Mouse (Mus musculus): ENCODE results near the gene Cyp26c1. TPM values are rescaled to one million over a fixed set of nuclear protein-coding genes. Genes with fewer than 3 reads are reported as not detected.
A peak's percentile ranks its signal among the peaks of the same experiment; 100 is the strongest.

Cyp26c1 gene
- under 1 TPM in 1 of 2 experiments, not detected in 1; 0.12 TPM for total RNA-seq (2021)
- long read RNA-seq, experiment 1, result 0 reads
- long read RNA-seq, experiment 2, result 0 reads

DNA sequence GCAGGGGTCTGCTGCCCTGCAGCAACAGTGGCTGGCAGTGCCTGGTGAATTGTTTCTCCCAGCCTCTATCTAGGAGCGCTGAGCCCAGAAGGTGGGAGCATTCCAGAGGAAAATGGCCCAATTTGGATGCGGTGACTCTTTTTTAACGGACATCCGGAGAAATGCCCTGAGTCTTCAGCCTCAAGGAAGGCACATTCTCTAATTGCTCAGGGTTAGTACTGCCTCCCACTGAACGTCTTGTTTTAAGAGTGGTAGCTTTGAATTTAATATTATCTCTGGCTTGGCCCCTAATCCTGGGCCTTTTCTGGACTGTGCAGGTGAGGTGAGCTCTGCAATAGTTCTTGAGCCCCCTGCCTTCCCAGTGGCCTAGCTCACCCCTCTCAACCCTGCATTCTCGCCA, at the start of gene Cyp26c1:
Gene Cyp26c1 (plus strand): TSS at position 301 of the 400 bp plus-strand sequence.
- intact Hi-C loops (cut with DNase I), result no loop called here
- no peak for DNase-seq

DNA sequence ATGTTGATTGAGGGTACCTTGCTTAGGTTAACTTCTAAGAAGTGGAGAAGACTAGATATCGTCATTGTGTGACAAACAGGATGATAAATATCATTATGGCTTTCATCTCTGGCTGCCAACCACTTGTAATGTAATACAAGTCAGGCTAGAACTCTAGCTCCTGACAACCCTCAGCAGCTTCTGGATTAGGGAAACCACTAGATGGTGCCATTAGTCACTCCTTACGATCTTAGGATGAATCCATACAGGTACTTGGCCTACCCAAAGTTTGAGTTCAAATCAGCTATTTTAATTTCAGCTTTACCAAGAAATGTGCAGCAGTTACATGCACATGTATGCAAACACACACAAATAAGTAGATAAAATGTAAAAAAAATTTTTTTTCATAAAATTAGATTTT, 37.4 kb upstream of the Cyp26c1 start:
- no peak for DNase-seq
- intact Hi-C loops (cut with DNase I), result no loop called here

DNA sequence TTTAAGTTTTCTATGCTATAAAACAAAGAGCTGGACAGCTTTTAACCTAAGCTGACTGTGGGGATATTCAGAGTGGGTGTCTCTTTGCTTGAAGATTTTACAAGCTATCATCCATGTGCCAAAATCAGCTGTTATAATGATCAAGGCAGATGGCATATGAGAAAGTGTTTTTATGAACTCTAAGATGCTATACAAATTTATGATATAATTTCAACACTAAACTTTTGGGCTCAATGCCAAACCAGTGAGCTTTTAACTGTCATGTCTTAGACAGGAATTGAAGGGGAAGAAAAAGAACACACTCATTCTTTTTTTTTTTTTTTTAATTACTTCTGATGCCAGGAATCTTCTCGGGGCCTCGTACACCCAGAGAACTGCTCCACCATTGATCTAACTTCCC, 34.9 kb upstream of the Cyp26c1 start:
- no peak for DNase-seq
- intact Hi-C loops (cut with DNase I), result no loop called here

DNA sequence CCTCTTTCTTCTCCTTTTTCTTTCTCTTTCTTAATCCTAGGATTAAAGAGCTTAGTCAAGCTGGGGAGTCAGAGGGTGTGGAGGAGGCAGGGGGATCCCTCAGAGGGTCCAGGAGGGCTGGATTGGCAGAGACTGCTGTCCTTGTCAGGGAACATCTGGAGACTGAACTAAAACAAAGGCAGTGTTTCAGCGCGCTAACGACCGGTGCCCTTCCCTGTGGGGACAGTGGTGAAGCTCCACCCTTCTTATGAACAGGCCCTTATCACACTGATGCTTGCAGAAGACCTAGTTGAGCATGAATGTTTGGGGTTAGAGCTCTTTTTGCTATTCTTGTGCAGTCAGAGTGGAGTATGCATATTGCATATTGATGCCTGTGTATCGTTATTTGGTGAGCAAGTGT, 31.4 kb upstream of the Cyp26c1 start:
- intact Hi-C loops (cut with DNase I), result no loop called here
- no peak for DNase-seq

DNA sequence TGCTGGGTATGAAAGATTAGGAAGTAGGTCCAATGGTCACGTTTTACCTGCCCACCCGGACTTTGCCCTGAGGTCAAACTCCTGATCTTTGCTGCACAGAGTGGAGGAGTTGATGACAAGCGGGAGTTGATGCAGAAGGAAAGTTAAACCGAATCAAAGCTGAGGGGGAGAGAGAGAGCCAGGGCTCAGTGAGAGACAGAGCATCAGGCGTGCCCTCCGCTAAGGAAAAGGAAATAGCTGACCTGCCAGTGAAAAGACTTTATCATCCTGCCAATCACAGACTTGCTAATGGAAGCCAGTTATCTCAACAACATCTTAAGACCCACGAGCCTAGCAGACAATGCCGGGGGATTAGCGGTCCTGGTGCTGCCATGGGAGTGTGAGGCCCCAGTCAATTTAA, 28.9 kb upstream of the Cyp26c1 start:
- no peak for DNase-seq
- intact Hi-C loops (cut with DNase I), result no loop called here

DNA sequence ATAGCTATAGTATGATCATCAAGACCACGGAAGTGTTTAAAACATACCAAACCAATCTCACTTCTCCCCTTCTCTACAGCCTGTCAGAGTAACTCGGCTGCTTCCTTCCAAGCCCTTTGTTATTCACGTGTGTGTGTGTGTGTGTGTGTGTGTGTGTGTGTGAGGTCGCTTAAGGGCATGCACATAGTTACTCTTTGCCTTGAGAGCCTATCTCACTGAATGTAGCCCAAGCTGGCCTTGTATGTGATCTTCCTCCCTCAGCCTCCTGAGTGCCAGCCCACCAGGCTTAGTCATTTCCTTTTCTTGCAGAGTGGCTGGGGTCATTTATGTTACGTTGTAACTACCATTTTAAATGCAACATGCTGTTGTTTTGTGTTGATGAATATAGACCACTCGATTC, 20.1 kb upstream of the Cyp26c1 start:
- intact Hi-C loops (cut with DNase I), result no loop called here

DNA sequence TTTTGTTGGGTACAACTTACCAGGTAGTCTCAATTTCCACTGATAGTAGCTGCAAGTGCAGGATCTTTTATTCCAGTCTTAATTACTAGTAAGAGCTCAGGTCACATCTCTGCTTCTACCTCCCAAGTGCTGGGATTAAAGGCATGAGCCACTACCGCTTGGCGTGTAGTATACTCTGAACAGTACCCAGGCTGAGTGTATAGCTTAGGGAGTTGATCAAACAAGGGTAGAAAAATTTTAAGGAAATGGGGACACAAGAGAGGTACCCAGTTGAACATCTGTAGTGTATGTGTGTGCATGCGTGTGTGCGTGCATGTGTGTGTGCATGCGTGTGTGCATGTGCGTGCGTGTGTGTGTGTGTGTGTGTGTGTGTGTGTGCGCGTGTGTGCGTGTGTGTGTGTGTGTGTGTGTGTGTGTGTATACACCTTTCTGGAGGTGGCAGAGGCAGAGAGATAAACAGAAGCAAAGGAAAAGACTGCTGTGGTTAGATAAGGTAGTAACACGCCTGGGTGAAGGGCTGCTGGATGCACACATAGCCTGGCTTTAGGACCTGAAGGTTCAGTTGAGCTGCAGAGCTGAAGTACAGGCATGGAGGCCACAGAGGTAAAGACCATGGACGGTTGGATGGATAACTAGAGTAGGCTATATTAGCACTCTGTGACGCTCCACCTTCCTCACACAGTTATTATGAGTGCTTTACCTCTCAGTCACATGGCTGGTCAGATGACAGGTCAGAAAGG, 17.4 kb upstream of the Cyp26c1 start:
- intact Hi-C loops (cut with DNase I), result no loop called here
- no peak for DNase-seq

More for the DNA sequence above, 20.1 kb upstream of the Cyp26c1 start:
- DNase-seq, result no peak

DNA sequence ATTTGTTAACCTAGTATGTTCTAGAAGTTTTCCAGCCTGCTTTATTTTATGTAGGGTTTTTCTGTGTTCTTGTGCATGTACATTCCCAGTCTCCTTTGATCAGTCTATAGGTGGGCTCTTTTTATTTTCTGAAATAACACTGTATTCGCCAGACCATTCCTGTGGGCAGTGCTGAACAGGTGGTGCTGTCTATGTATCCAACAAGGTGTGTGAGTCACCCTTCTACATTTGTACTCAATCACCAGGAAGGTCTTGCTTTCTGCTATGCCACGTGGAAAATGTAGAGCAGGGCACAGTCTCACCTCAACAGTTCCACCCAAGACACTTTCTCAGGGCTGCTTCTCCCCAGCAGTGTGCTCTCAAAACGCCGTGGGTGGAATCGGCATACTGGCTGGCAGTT, 16.7 kb upstream of the Cyp26c1 start:
- no peak for DNase-seq
- intact Hi-C loops (cut with DNase I), result no loop called here

DNA sequence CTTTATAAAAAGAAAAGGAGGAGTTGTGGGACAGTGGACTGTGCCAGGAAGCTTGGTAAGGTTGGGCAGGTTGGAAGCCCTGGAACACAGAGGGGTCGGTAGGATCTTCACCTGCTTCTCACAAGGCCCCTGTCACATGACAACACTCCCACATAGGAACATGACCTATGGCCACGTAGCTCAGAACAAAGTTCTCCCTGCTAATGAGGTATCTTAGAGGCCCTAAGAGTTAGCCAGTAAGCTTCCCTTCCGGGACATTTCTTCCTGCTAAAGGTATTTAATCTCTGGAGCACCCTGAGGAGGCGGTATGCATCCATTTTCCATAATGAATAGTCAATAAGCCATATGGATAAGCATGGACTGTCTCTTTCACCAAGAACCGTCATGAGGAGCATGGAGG, 15.9 kb upstream of the Cyp26c1 start:
- intact Hi-C loops (cut with DNase I), result no loop called here
- DNase-seq, result no peak

DNA sequence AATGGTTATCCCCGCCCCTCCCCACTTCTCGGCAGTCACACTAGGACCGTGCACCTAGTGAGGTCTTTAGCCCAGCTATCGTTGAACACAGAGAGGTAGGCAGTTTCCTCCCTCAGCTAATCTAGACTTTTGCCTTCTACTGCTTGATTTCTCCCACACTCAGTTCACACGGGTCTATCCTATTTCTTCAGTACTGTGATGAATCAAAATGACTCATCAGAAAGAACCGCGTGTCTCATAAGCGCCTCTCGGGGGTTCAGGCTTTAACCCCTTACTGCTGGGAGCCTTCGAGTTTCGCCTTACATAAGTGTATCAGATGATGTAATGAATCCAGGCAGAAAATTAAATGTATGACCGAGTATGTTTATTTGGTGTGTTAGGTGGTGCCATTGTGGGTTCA, 12.0 kb upstream of the Cyp26c1 start:
- no peak for DNase-seq
- intact Hi-C loops (cut with DNase I), result no loop called here

DNA sequence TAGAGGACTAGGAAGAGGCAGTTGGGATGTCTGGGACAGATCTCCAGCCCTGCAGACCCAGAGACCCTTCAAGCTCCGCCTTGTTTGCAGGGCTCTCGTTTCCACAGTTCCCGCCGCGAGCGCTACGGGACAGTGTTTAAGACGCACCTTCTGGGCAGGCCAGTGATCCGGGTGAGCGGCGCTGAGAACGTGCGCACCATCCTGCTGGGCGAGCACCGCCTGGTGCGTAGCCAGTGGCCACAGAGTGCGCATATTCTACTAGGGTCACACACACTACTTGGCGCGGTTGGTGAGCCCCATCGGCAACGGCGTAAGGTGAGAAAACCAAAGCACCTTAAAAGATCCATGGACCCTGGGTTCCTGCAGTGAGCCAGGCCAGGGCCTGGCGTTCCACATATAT, 966 bp downstream of the Cyp26c1 start:
- intact Hi-C loops (cut with DNase I), result no loop called here
- DNase-seq, result no peak

DNA sequence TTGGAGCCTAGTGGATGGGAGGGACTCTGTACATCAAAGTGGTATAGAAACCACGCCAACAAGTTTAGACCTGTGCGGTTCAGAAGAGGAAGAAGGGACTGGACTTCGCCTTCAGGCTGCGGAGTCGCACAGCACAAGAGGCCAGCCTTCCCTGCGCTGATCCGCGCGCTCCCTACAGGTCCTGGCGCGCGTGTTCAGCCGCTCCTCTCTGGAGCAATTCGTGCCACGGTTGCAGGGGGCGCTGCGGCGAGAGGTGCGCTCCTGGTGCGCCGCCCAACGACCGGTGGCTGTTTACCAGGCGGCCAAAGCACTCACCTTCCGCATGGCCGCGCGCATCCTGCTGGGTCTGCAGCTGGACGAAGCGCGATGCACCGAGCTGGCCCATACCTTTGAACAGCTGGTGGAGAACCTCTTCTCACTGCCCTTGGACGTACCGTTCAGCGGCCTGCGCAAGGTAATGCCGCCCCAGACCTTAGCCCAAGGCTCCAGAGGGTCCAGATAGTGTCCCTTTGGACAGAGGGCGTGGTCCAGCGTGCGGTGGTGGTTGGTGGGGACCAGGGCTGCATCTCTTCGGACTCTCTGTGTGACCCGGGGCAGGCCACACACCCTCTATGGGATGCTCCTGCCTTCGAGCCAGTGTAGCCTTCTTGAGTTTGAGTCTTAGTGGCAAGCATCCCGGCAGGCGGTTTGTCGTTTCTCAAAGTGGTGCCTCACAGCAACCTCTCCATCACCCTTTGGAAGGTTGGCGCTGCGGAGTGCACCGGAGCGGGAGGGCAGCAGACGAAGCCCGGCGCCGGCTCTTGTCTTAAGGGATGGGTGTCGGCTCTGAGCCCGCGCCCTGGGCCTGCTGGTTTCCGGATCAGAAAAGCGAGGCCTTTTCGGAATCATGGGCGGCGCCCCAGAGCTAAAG, 1.8 kb downstream of the Cyp26c1 start:
- intact Hi-C loops (cut with DNase I), result no loop called here
- DNase-seq, result peak in 1 of 2 experiments; percentile 15

DNA sequence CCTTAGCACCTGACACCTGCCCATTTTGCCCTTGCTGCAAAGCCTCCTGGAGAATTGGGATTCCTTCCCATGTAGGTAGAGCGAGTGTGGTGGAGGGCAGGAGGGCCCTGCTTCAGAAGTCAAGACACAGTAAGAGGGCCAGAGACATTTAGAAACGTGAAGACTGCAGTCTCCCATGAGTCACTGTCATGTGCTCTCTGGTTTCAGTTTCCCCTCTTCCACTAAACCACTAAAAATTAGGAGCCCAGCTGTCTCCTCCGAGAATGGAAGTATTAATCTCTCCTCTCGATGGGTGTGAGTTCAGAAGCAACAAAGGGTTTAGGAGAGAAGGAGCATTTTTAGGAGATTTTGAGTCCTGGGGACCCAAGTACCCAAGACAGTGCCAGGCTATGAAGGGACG, 4.1 kb downstream of the Cyp26c1 start:
- intact Hi-C loops (cut with DNase I), result no loop called here
- DNase-seq, result no peak

DNA sequence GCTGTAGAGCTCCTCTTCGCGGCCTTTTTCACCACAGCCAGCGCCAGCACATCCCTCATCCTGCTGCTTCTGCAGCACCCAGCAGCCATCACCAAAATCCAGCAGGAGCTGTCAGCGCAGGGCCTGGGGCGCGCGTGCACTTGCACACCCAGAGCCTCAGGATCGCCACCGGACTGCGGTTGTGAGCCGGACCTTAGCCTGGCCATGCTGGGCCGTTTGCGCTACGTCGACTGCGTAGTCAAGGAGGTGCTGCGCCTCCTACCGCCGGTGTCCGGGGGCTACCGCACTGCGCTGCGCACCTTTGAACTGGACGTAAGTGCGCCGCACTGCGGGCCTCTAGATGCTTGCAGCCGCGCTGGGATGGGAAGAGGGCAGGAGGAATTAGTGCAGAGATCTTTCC, 5.3 kb downstream of the Cyp26c1 start:
- DNase-seq, result no peak
- intact Hi-C loops (cut with DNase I), result no loop called here

DNA sequence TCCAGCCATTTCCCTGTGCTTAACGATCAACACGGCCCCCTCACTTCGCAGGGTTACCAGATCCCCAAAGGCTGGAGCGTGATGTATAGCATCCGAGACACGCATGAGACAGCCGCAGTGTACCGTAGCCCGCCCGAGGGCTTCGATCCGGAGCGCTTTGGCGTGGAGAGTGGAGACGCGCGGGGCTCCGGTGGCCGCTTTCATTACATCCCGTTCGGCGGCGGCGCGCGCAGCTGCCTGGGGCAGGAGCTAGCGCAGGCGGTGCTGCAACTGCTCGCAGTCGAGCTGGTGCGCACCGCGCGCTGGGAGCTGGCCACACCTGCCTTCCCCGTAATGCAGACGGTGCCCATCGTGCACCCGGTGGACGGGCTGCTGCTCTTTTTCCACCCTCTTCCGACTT, 7.5 kb downstream of the Cyp26c1 start:
- intact Hi-C loops (cut with DNase I), result no loop called here
- DNase-seq, result peak; percentile 27

DNA sequence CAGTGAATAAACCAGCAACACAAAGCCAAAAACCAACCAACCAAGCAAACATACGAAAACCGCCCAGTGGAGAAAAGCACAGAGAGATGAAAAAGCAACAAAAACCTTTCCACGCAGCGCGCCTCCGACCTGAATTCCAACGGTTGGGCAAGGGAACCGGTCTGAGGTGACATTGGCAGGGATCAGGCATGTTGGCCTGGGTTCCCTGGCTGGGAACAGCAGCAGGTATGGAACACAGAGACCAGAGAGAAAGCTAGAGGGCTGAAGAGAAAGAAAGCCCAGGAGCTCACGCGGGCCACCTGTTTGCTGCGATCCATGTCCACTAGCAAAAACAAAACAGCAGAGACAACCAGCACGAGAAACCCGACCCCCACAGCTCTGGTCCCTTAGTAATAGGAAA, 9.8 kb downstream of the Cyp26c1 start:
- intact Hi-C loops (cut with DNase I), result no loop called here
- no peak for DNase-seq

DNA sequence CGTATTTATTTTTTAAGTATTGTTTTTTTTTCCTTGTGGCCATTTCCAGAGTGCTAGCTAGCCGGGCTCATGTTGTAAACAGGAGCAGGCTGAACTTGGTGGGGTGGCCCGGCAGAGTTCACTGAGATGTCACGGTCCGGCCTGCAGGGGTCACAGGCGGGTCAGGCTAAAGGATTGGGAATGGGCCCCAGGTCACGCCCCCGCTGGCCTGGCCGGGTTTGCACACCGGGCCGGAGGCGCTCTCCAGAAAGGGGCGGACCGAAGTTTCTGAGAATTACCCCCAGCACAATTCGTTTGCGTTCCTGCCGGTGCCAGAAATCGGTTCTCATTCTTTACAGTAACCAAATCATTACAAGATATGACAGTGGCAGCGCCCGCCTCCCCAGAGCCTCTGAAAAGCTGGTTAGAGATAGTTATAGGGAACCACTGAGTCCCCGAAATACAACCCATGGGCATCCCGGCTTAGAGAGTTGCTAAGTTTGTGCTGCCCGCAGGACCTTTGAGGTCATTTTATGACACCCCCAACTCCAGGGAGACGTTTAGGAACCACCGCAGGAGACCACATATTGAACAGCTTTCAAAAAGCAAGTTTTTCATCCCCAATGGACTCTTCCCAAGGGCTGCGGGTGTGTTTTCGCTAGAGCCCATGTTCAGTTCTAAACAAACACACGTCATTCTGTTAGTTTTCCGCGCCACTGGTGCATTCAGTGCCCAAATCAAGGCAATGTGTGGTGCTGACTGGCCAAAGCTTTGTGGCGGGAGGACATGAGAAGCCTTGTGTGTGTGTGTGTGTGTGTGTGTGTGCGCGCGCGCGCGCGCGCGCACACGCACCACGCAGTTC, 10.6 kb downstream of the Cyp26c1 start:
- no peak for DNase-seq
- intact Hi-C loops (cut with DNase I), result no loop called here

DNA sequence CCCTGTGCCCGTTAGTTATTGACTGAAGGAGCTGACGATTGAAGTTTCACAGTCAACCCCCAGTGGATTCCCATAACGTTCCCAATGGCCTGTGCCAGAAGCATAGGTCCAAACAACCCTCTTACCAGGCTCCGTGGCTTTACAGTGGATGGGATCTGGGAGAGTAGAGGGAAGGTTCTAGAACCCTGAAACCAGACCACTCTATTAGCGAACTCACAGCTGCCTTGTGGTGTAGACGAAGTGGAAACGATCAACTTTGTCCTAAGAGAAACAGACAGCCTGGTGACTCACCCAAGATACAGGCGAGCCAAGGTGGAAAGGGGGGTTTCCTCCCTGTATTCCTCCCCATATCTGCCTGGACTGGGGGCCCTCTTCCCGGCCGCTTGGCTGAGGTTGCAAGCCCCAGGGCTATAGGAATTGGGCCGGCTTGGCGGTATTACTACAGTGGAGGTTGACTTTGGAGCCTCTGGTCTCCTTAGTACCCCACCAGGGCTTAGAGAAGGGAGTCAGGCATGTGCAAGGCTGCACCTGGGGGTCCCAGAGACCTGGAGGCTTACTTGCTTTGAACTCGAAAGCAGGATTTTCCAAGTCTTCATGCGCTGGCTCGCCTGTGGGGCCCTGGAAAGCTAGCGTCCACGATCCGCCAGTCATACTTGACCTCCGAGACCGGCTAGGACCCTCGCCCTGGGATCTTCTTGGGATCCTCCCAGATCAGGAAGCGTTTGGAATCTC, 11.4 kb downstream of the Cyp26c1 start:
- intact Hi-C loops (cut with DNase I), result no loop called here
- DNase-seq, result no peak

DNA sequence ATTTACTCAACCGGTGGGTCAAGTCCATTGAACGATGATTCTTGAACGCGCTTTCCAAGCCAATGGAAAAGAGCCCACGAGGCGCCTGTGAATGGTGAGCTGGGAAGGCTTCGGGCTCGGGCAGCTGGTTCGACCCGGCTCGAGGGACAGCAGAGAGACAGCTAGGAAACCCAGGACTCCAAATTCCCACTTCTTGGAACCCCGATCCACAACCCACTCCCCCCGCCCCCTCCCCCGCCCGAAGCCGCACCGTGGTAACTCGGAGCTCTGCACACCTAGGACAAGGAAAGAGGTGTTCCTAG, 11.9 kb downstream of the Cyp26c1 start:
- no peak for DNase-seq
- intact Hi-C loops (cut with DNase I), result no loop called here

DNA sequence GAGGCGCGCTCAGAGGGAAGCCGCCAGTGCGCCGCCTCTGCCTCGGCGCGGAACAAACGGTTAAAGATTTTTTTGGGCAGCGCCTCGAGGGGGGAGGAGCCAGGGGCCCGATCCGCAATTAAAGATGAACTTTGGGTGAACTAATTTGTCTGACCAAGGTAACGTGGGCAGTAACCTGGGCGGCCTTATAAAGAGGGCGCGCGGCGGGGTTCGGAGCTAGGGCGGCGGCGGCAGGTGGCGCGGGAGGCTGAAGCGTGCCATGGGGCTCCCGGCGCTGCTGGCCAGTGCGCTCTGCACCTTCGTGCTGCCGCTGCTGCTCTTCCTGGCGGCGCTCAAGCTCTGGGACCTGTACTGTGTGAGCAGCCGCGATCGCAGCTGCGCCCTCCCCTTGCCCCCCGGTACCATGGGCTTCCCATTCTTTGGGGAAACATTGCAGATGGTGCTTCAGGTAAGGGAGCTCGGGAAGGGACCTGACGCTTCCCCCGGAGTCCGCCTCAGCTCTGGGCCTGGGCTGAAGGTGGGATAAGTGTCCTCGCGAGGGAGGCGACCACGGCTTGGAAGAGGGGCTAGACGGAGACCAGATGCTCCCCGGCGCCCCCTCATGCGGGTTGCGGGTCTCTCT, 12.4 kb downstream of the Cyp26c1 start, which contains the start of gene Cyp26a1:
Gene Cyp26a1 (plus strand): TSS at position 148 of the 622 bp plus-strand sequence.
- intact Hi-C loops (cut with DNase I), result no loop called here
- DNase-seq, result no peak

Measured in heart, postnatal 14 days (tissue).